Mouse (Mus musculus) CH12.LX (cell line): ENCODE measurements around the gene Cdx4. TPM values are rescaled to one million over a fixed set of nuclear protein-coding genes. Genes with fewer than 3 reads are reported as not detected.
A peak's percentile ranks its signal among the peaks of the same experiment; 100 is the strongest.

Experiments
- DNase-seq: peaks from one replicate; pipeline ENCODE4 v3.0.0-alpha.2; 2013; ENCODE audit errors: extremely low read depth
- H3K27ac ChIP-seq: 2 replicates; pipeline ENCODE4 v1.5.1; 2012; ENCODE audit warnings: low read depth, mild to moderate bottlenecking, control low read depth, moderate library complexity; ENCODE audit not compliant: insufficient read depth
- H3K27me3 ChIP-seq: replicated peaks from 2 replicates; pipeline ENCODE3; 2012; ENCODE audit warnings: inconsistent platforms
- H3K36me3 ChIP-seq, 2 experiments: replicated peaks in 1 of 2; 2 replicates each; pipeline versions ENCODE3 to v1.6.1; 2012; ENCODE audit warnings: inconsistent platforms in 1 of 2, low read length in 1 of 2, mild to moderate bottlenecking in 1 of 2, mixed read lengths in 1 of 2, moderate library complexity in 1 of 2; ENCODE audit not compliant: control insufficient read depth in 1 of 2, insufficient read depth in 1 of 2
- H3K4me1 ChIP-seq, 2 experiments: 2 replicates each; pipeline ENCODE4 v1.6.1; 2012; ENCODE audit warnings: inconsistent platforms in 1 of 2, moderate library complexity in 1 of 2; ENCODE audit not compliant: insufficient read depth in 2 of 2, control insufficient read depth in 1 of 2
- H3K4me2 ChIP-seq: 2 replicates; pipeline ENCODE4 v1.6.1; 2012; ENCODE audit warnings: low read depth, mild to moderate bottlenecking, control low read depth; ENCODE audit not compliant: poor library complexity, insufficient read depth, severe bottlenecking
- H3K4me3 ChIP-seq, 3 experiments: fragments of 150-350 bp in 1 of 3; sonication (generic) in 1 of 3; replicated peaks in 1 of 3; 2 replicates each; pipeline versions ENCODE3 to v1.5.1; 2011 to 2012; ENCODE audit warnings: low read depth in 2 of 3, low read length in 2 of 3, mild to moderate bottlenecking in 2 of 3, moderate library complexity in 2 of 3, control low read depth in 1 of 3, improper control_type of control experiment in 1 of 3, inconsistent platforms in 1 of 3, mixed read lengths in 1 of 3; ENCODE audit not compliant: poor library complexity in 1 of 3
- H3K79me2 ChIP-seq: replicated peaks from 2 replicates; pipeline ENCODE4 v1.6.1; 2012; ENCODE audit warnings: mild to moderate bottlenecking, moderate library complexity; ENCODE audit not compliant: control insufficient read depth, poor library complexity, insufficient read depth, severe bottlenecking; ENCODE audit errors: extremely low read depth
- H3K9ac ChIP-seq: 2 replicates; pipeline ENCODE4 v1.6.1; 2012; ENCODE audit warnings: low read depth, mild to moderate bottlenecking, control low read depth, moderate library complexity; ENCODE audit not compliant: insufficient read depth
- H3K9me3 ChIP-seq: replicated peaks from 2 replicates; pipeline ENCODE3; 2012; ENCODE audit warnings: low read length, inconsistent platforms, mixed read lengths
- BHLHE40 ChIP-seq: IDR thresholded peaks from 2 replicates; pipeline ENCODE4 v1.6.1; 2011; ENCODE audit warnings: mild to moderate bottlenecking, low read depth, low read length, improper control_type of control experiment
- CTCF ChIP-seq, 2 experiments: IDR thresholded peaks in 1 of 2; conservative IDR thresholded peaks in 1 of 2; 2 replicates each; pipeline ENCODE4 v1.5.1; 2011 to 2012; ENCODE audit warnings: low read depth in 2 of 2, low read length in 2 of 2, improper control_type of control experiment in 1 of 2, inconsistent platforms in 1 of 2, mild to moderate bottlenecking in 1 of 2, moderate library complexity in 1 of 2
- E2F4 ChIP-seq: IDR thresholded peaks from 2 replicates; pipeline ENCODE4 v1.6.1; 2011; ENCODE audit warnings: low read depth, low read length, improper control_type of control experiment; ENCODE audit not compliant: insufficient replicate concordance
- ELF1 ChIP-seq: IDR thresholded peaks from 2 replicates; pipeline ENCODE4 v1.6.1; 2014; ENCODE audit warnings: low read depth, mild to moderate bottlenecking, inconsistent platforms, low read length, improper control_type of control experiment
- ETS1 ChIP-seq: conservative IDR thresholded peaks from 2 replicates; pipeline ENCODE4 v1.6.1; 2012; ENCODE audit warnings: low read depth, mild to moderate bottlenecking, inconsistent platforms, low read length, improper control_type of control experiment, moderate library complexity
- HCFC1 ChIP-seq: IDR thresholded peaks from 2 replicates; pipeline ENCODE4 v1.6.1; 2012; ENCODE audit warnings: low read depth, mild to moderate bottlenecking, inconsistent platforms, low read length, improper control_type of control experiment
- IRF4 ChIP-seq: IDR thresholded peaks from 2 replicates; pipeline ENCODE4 v1.6.1; 2014; ENCODE audit warnings: low read depth, mild to moderate bottlenecking, inconsistent platforms, low read length, improper control_type of control experiment
- MAX ChIP-seq: IDR thresholded peaks from 2 replicates; pipeline ENCODE4 v1.6.1; 2011; ENCODE audit warnings: low read length, improper control_type of control experiment
- MEF2A ChIP-seq: IDR thresholded peaks from 2 replicates; pipeline ENCODE4 v1.6.1; 2014; ENCODE audit warnings: low read depth, mild to moderate bottlenecking, inconsistent platforms, low read length, improper control_type of control experiment, borderline replicate concordance
- NRF1 ChIP-seq: IDR thresholded peaks from 2 replicates; pipeline ENCODE4 v1.6.1; 2014; ENCODE audit warnings: low read depth, mild to moderate bottlenecking, inconsistent platforms, low read length, improper control_type of control experiment, moderate library complexity
- POLR2A ChIP-seq: IDR thresholded peaks from 2 replicates; pipeline ENCODE4 v1.6.1; 2011; ENCODE audit warnings: low read depth, mild to moderate bottlenecking, improper control_type of control experiment, low read length
- POLR2AphosphoS2 ChIP-seq: IDR thresholded peaks from 2 replicates; pipeline ENCODE4 v1.6.1; 2011; ENCODE audit warnings: low read depth, low read length, improper control_type of control experiment
- RAD21 ChIP-seq: IDR thresholded peaks from 2 replicates; pipeline ENCODE4 v1.6.1; 2011; ENCODE audit warnings: low read depth, mild to moderate bottlenecking, low read length, improper control_type of control experiment, moderate library complexity
- SMC3 ChIP-seq: IDR thresholded peaks from 2 replicates; pipeline ENCODE4 v1.6.1; 2011; ENCODE audit warnings: low read depth, low read length, improper control_type of control experiment
- TCF12 ChIP-seq: IDR thresholded peaks from 2 replicates; pipeline ENCODE4 v1.6.1; 2014; ENCODE audit warnings: low read depth, mild to moderate bottlenecking, inconsistent platforms, low read length, improper control_type of control experiment
- UBTF ChIP-seq: IDR thresholded peaks from 2 replicates; pipeline ENCODE4 v1.6.1; 2012; ENCODE audit warnings: low read depth, mild to moderate bottlenecking, inconsistent platforms, low read length, improper control_type of control experiment, moderate library complexity
- ZC3H11A ChIP-seq: IDR thresholded peaks from 2 replicates; pipeline ENCODE4 v1.6.1; 2012; ENCODE audit warnings: low read depth, mild to moderate bottlenecking, inconsistent platforms, low read length, improper control_type of control experiment
- ZMIZ1 ChIP-seq: IDR thresholded peaks from 2 replicates; pipeline ENCODE4 v1.6.1; 2012; ENCODE audit warnings: low read depth, mild to moderate bottlenecking, inconsistent platforms, low read length, improper control_type of control experiment
- ZNF384 ChIP-seq: IDR thresholded peaks from 2 replicates; pipeline ENCODE4 v1.6.1; 2012; ENCODE audit warnings: low read depth, low read length, improper control_type of control experiment, inconsistent platforms
- dilution Hi-C: fragments of 300-500 bp; cut with MboI; formaldehyde crosslinking; loops from 2 replicates; pipeline ENCODE4 v1.14.3; 2020; ENCODE audit warnings: low sequenced_read_pairs; ENCODE audit not compliant: extremely low pct_unique_long_range_greater_than_20kb, extremely low pct_ligation_motif_present
- in situ Hi-C: fragments of 300-500 bp; cut with MboI; formaldehyde crosslinking; loops from 3 replicates; pipeline ENCODE4 v1.14.3; 2019; ENCODE audit warnings: low sequenced_read_pairs, low pct_ligation_motif_present, low pct_unique_long_range_greater_than_20kb, mixed read lengths
- polyA plus RNA-seq: library from polyadenylated mRNA; unstranded; fragments of >175 nt; gene quantifications from 2 replicates; pipeline ENCODE4 v1.2.1, GENCODE M21; 2012; ENCODE audit warnings: low read depth; ENCODE audit not compliant: insufficient read length
- total RNA-seq, 2 experiments: library from RNA; depleted of rRNA; stranded (reverse); fragments of 300-350 nt in 1 of 2; fragments of >200 nt in 1 of 2; gene quantifications; 2 replicates each; pipeline ENCODE4 v1.2.3; 2012 to 2014

Gene Cdx4
- total and polyA plus RNA-seq, 3 experiments, result not detected

DNA sequence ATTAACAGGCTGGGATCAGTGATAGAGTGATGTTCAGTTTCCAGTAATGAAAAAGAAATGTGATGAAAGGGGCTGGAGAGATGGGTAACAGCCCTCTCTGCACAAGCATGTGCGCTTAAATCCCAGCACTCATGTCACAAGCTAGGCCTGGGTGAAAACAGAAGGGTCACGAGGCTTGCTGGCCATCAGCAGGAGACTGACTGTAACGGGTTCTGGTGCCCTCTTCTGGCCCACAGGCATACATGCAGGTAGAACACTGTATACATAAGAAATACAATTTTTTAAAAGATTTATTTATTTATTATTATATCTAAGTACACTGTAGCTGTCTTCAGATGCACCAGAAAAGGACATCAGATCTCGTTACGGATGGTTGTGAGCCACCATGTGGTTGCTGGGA, 53.1 kb downstream of the Cdx4 start:
- Histone ChIP-seq H3K4me2 (no peak overlapping the region), H3K9me3 (no peaks in the 10 kb centered on the region), H3K4me3 (no peak overlapping the region), H3K36me3 (no peaks in the 10 kb centered on the region), H3K27me3 (no peaks in the 10 kb centered on the region), H3K4me1 (no peaks in the 10 kb centered on the region), H3K27ac (no peak overlapping the region), H3K79me2 (no peaks in the 10 kb centered on the region), H3K9ac (no peak overlapping the region)
- DNase-seq, result peak; percentile 23
- in situ Hi-C loops (loop anchor here (5.0 kb wide), 1 partner anchor 112 kb away; no protein-coding TSS in a partner anchor), dilution Hi-C loops (no loop called here)
- TF ChIP-seq ETS1 (no peak), RAD21 (peak; percentile 34), MEF2A (no peak), CTCF (conservative IDR thresholded peaks at IDR 0.05 in 1 of 2, IDR thresholded peaks at IDR 0.05 in 1 of 2; ENCODE audit: low read depth in 2 of 2, low read length in 2 of 2) (peak in 1 of 2 experiments; percentile 62; a peak in 2 of 4 replicates), ZNF384 (no peak), IRF4 (no peak), ZC3H11A (no peak), POLR2A (no peak), HCFC1 (no peak), UBTF (no peak), ZMIZ1 (no peak), ELF1 (no peak), MAX (no peak), E2F4 (no peak), NRF1 (no peak), SMC3 (peak; percentile 50), POLR2AphosphoS2 (no peak), TCF12 (no peak), BHLHE40 (peak; percentile 55)

Other genes starting within 250 kb of the Cdx4 start
- 1.2 and 1.3 TPM in 2 replicates for gene Nap1l2, start 134.8 kb upstream of the Cdx4 start, total RNA-seq (2012; rRNA removed)
- gene Nap1l2, start 134.8 kb upstream of the Cdx4 start, total RNA-seq (2014; rRNA removed), result 3.9 and 5.6 TPM in 2 replicates
- gene Nap1l2, start 134.8 kb upstream of the Cdx4 start, polyA plus RNA-seq, result 3.9 and 4.3 TPM in 2 replicates
- gene Chic1, start 35.1 kb downstream of the Cdx4 start, total RNA-seq (2012; rRNA removed), result not detected in 2 replicates
- not detected in 2 replicates for gene Chic1, start 35.1 kb downstream of the Cdx4 start, total RNA-seq (2014; rRNA removed)
- gene Chic1, start 35.1 kb downstream of the Cdx4 start, polyA plus RNA-seq, result not detected in 2 replicates
- not detected in 2 replicates for gene Tsx, start 93.1 kb downstream of the Cdx4 start, total RNA-seq (2012; rRNA removed)
- gene Tsx, start 93.1 kb downstream of the Cdx4 start, total RNA-seq (2014; rRNA removed), result not detected in 2 replicates
- not detected in 2 replicates for gene Tsx, start 93.1 kb downstream of the Cdx4 start, polyA plus RNA-seq
- gene Gm26992, start 100.6 kb downstream of the Cdx4 start, total RNA-seq (2012; rRNA removed), result not detected in 2 replicates
- not detected in 2 replicates for gene Gm26992, start 100.6 kb downstream of the Cdx4 start, total RNA-seq (2014; rRNA removed)
- gene Gm26992, start 100.6 kb downstream of the Cdx4 start, polyA plus RNA-seq, result not detected in 2 replicates